Mouse (Mus musculus) cerebellum, adult 11 months (tissue): Measurements from ENCODE around the gene Rubcn.
"Not testable (repeated sequence)": the region's sequence is repeated elsewhere in the genome, so short reads cannot be mapped to it uniquely, and the experiment has no call there.

Source experiments
- DNase-seq: peaks from one replicate; pipeline ENCODE4 v3.0.0; 2022

Rubcn gene

DNA sequence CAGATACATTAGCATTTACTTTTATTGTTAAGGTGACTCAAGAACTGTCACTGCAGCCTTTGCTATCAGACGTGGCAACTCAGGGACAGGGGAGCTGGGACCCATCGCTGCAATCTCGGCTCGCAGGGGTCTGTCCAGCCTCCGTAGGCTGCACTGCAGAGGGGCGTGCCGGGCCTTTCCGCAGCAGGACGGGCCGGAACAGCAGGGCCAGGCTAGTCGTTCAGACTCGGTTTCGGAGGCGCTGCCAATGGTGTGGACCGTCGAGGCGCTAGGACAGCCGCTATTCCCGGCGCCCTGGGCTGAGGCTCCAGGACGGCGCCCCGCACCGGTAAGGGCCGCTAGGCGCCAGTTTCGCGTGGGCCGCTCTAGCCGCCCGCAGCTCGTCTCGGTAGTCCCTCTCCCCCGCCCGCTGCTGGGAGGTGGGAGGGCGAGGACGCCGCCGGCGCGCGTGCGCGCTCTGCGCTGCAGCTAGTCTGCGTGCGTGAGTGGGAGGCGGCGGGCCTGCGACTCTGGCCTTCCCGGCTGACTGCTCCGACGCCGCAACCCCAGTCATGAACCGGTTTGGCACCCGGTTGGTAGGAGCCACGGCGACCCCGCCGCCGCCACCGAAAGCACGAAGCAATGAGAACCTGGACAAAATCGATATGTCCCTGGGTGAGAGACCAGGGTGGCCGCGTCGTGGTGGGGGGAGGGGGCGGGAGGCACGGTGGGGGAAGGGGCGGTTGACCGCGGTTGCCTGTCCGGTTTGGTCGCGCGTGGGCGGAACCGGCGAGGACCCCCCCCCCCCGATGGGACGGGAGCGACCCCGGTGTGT is at the start of gene Rubcn, which contains the start of gene Fyttd1:
Gene Rubcn (minus strand): TSS at position 424 of the 814 bp plus-strand sequence.
Gene Fyttd1 (plus strand): TSS at position 158 of the 814 bp plus-strand sequence.
- peak; percentile 96 for DNase-seq

DNA sequence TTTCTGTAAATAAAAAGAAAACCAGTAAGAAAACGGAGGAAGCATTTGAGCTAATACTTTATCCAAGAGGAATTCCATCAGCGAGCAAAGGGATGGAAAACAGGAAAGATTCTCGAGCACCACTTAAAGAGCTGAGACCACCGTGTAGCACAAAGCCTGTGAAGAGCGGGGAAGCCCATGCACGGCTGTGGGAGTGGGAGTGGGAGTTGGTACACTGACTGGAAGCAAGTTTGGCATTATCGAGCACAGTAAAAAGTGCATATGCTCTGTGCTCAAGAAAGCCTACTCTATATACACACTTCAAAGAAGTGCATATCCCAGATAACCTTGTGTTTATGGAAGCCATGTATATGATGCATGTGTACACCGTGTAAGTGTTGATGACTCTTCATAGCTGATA is 49.5 kb upstream of the Rubcn start:
- no peak for DNase-seq

DNA sequence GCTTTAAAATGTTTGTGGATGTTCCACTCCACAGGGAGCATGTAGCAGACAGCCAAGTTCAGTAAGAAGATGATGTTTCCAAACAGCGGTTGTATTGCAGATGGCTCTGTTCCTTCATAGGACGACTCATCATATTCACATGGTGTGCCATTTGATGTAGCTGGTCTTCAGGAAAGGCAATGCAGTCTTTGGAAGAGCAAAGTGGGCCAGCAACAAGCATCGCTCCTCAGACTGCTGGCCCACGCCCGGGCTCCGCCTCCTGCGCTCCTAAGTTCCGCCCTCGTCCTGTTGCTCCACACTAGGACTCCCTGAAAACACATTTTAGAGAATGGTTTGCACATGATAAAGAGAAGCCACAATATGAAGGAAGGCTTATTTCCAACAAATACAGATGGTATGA is 49.1 kb upstream of the Rubcn start:
- DNase-seq, result not testable (repeated sequence)

DNA sequence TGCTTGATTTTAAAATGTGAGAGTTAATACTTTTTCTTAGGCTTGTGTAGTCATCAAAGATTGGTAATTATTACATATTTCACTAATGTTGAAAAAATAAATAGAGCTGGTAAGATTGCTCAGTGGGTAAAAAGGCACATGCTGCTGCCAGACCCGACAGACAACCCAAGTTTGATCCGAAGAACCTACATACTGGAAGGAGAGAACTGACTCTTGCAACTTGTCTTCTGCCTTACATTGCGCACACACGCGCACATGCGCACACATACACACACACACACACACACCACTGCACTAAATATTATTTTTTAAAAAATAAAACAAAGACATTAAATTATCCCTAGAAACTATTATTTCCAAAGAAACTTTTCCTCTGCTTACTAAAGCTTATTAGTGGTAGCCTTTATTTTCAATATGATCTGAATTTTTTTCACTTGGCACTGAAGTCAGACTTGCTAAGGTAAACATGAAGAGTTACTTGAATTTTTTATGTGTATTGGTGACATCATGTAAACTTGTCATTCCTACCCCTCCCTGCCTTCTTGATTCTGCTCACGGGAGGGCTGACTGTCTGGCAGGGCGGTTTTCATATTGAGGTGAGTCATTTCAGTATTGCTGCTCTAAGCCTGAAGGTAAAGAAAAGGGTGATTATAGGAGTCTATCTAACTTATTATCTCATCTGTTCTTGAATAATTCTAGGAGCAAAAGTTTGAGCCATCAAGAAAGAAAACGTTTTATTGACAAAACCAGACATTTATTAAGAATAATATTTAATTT is 37.9 kb upstream of the Rubcn start:
- no peak for DNase-seq

DNA sequence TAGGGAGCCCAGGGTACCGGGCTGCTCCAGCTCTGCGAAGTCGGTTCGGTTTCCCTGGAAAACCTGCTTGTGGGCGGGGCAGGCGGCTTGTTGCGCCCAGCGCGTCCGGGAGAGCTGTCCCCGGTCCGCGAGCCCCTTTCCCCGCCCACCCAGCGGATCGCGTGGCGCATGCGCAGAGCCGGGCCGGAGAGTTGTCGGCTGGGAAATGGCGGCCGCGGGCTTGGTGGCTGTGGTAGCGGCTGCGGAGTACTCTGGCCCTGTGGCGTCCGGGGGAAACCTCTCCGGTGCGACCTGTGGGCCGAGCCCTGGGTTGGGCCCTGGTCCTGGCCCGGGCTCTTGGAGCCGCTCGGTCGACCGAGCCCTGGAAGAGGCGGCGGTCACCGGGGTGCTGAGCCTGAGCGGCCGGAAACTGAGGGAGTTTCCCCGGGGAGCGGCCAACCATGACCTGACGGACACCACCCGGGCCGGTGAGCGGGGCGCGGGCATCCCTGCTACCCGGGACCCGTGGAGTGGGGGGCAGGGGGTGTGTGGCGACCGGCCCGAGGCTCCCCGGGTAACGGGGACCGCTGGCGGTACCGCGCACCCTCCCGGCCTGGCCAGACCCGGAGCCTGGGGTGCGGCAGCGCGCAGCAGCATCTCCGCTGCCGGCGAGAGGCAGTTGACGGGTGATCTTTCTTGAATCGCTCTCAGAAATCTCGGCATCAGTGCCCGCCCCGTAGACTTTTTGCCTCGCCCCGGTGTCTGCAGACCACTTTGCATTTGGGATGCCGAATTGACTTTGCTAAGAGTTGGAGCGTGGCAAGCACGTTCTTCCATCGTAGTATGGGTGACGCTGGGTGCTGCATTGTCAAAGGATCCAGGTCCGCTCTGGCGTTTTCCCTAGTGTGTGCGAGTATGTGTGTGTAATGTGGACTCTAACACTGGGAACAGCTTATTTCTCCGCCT is 36.6 kb upstream of the Rubcn start, which contains the start of gene Lrch3:
Gene Lrch3 (plus strand): TSS at position 164 of the 945 bp plus-strand sequence.
- DNase-seq, result peak; percentile 94

DNA sequence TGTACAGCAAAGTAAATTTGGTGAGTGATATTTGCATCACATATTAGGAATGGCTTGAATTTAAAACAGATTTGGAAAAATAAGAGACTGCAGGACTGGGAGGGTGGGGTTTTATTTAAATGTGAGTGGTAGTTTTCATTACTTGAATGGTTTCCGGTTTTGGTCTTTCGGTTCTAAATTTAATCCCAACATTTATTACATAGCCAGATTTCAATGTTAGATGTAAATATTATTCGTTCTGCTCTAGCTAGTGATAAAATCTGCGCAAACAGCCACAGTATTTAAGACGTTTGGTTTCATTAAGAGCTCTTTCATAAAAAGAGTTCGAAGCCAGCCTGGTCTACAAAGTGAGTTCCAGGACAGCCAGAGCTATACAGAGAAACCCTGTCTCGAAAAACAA is 35.6 kb upstream of the Rubcn start:
- no peak for DNase-seq

DNA sequence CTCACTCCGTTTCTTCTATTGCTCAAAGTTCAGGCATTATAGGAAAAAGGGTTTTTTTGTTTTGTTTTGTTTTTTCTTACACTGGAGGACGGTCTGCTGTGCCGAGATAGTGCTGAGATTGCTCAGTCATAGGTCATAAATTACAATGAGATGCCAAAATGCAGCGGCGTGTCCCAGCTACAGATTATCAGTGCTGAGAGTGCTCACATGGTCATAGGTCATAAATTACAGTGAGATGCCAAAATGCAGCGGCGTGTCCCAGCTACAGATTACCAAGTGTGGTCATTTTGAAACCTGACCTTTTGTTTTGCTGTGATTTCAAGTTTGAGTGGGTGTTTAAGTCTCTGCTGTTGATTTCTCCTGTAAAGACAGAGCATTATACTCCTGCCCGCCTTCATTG is 29.2 kb upstream of the Rubcn start:
- DNase-seq, result no peak

DNA sequence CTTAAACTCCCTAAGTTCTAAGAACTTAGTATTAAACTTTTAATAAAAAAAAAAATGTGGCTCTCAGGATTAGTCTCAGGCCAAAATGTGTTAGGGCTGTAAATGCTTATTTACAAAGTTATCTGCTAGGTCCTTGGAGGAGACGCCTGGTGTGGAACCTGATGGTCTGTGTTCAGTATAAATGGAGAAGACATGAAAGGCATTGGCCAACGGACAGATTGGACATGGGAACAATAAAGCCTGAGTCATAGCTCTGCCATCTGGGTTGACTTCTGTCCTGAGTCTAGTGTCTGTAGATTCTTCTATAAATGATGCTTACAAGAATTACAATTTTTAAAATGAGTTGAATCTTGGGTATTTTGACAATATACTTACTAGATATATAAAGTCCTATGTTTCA is 28.6 kb upstream of the Rubcn start:
- no peak for DNase-seq

DNA sequence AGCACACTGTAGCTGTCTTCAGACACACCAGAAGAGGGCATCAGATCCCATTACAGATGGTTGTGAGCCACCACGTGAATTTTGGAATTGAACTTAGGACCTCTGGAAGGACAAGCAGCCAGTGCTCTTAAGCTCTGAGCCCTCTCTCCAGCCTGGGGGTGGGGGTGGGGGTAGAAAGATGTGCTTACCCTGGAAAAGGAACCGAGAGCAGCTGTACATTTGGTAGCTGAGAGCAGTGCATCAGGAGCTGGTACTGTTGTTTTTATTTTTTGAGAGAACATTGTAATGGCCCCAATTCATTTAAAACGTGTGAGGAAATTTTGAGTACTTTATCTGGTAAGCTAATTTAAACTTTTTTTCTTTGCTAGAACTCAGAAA is 24.5 kb upstream of the Rubcn start:
- DNase-seq, result no peak

DNA sequence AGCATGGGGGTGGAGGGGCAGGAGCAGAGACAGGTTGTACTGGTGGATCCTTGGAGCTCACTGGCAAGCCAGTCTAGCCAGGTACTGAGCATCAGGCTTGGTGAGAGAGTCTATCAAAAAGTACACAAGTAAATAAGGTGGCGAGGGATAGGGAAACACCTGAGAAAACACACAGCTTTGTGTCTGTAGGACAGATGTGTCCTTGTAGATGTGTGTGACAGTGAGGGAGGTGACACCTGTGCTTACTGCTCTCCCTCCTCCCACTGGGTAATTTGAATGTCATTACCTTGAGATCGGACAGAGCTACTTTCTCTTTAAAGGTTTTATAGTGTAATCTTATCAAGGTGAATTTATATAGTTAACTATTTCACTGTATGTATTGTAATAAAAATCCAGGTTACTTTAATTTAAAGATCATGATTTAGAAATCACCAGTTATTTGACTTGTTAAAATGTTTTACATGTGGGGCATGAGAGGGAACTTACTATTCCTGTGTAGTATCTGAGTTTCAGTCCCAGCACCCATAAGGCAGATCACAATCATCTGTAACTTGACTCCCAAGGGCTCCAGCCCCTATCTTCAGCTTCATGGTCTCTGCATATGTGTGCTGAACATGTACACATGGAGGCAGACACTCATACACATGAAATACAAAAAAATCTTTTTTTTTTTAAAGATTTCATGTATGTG is 23.9 kb upstream of the Rubcn start:
- DNase-seq, result no peak

DNA sequence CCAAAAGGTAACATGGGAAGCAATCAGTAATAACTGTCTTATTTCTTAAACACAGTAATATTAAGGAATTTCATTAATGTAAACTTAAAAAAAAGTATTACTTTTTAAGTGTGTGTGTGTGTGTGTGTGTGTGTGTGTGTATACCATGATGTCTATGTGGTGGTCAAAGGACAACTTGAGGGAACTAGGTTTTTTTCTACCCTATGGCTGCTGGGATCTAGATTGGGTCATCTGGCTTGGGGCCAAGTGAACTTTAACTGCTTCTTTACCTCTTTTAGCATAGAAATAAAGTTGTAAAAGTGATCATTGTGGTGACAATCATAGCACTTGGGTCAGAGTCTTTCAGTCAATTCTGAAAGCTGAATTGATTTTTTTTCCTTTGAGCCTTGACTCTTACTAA is 18.6 kb upstream of the Rubcn start:
- no peak for DNase-seq

DNA sequence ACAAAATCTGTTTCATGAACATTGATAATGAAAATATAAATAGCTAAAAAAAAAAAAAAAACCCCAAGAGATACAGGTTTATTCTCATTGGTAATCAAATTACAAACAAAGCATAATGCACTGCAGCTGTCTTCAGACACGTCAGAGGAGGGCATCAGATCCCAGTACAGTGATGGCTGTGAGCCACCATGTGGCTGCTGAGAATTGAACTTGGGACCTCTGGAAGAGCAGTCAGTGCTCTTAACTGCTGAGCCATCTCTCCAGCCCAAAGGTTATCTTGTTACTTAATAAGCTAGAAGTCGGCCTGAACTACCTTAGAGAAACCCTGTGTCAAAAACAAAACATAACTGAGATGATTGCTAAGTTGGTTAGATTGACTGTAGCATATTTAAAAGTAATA is 12.3 kb upstream of the Rubcn start:
- DNase-seq, result no peak

DNA sequence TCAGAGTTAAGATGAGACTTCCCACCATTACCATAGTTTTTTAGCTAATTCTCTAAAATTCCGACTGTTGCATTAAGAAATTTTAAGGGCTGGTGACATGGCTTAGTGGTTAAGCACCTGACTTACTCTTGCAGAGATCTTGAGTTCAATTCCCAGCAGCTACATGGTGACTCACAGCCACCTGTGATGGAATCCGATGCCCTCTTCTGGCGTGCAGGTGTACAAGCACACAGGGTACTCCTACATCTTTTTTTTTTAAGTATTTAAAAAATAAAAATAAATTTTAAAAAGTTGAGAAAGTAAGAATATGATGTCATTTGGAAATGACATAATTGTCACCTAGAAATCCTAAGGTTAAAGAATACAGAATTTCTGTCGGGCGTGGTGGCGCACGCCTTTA is 10.4 kb upstream of the Rubcn start:
- no peak for DNase-seq

DNA sequence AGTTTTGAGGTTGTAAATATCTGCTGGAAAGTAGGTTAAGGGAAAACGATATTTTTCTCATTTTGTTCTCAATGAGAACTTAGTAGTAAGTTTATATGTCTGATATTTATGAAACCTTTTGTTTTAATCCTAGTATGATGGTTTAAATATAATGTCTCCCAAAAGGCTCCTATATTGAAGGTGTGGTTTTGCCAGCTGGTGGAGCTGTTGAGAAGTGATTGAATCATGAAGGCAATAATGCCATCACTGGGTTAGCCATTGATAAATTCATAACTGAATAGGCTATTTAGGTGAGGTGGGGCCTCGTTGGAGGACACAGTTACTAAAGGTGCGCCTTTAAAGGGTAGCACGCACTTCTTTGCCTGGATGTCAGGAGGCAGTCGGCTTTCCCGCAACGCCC is 4.0 kb upstream of the Rubcn start:
- no peak for DNase-seq

DNA sequence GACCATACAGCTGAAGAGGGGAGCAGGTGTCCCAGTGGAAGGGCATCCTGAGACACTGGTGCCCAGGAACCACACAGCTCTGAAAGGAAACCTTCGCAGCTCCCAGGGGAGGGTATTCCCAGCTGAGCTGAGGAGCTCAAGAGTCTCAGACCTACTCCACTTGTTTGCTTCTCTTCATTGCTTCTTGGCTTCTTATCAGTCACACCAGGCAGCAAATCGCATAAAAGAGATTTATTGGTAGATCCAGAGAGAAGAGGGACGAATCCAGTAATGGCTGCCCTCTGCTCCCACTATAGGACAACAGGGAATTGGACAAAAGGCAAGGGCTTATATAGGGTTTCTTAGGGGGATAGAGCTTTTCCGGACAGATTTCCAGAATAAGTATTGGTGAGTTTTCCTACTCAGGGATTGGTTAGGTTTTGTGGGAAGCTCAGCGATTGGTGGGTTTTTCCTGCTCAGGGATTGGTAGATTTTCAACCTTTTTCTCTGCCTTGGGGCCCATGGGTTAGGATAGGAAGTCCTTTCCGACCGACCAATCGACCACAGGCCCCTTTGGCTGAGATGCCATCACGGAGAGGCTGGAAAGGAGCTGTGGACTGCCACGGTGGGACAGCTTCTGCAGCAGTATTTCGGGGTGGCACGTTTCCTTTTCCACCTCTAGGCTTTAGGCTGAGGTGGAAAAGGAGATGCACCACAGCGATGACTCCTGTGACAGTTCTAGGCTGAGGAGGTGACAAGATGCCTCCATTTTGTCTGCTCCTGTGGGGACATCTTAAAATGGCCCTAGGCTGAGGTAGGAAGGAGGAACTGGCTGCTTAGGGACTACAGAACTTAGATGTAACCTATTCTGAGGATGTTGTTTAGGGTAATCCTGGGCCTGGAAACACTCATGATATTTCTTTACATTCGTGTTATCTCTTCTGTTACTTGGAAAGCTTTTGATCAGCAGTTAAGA is 1.7 kb upstream of the Rubcn start:
- DNase-seq, result no peak

DNA sequence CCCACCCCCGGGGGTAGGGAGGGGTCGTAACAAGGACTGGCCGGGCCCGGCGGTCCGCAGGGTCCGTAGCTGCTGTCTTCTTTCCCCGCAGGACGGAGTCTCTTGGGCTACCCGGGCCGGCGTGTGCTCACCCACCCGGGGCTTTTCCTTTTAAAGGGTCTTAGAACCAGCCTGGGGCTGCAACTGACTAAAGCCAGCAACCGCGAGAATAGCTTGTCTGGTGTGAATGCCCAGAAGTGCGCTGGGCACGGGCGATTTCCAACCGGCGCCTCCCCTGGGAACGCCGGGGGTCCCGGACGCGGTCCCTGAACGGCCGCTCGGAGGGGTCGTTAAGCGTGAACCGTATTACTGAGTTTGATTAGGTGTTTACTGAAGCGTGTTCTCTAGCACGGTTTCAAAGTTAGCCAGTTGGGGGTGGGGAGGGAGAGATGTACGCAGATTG is 612 bp upstream of the Rubcn start:
- DNase-seq, result peak; percentile 31

DNA sequence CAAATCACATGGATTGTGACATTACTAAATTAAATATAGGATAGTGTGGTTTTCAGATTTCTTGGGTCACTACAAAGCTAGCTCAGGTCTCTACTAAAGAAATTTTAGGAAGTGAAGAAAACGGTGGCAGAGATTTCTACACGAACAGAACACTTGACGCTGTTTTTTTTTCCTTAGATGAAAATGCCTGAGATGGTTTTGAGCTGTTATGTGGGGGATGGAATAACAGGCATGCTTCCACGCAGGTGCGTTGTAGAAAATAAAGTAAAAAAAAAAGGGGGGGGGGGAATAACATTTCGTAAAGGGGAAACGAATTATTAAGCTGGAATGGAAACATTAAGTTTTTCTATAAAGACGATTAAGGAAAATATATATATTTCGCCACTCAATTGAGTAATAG is 735 bp downstream of the Rubcn start:
- DNase-seq, result no peak

DNA sequence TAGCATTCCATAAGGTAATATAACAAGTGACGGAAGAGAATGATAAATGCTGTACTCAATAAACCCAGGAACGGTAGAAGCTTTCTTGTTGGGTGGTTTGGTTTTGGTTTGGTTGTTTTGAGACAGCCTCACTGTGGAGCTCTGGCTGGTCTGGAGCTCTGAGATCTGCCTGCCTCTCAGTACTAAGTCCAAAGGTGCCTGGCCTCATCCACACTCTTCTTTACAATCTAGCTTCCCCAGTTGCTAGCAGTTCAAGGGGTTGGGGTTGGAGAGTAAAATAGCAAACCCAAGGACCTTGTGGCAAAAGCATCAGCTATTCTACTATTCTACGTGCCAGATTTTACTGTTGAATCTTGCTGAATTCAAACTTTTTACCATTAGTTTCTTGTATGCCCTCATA is 1.7 kb downstream of the Rubcn start:
- no peak for DNase-seq

DNA sequence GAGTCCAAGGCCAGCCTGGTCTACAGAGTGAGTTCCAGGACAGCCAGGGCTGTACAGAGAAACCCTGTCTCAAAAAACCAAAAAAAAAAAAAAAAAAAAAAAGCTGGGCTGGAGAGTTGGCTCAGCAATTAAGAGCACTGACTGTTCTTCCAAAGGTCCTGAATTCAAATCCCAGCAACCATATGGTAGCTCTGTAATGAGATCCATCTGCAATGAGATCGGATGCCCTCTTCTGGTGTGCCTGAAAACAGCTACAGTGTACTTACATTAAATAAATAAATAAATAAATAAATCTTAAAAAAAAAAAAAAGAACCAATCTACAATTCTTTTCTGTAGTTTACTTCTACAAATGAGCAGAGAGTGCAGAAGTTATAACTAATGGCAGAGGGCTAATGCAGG is 2.3 kb downstream of the Rubcn start:
- DNase-seq, result not testable (repeated sequence)

DNA sequence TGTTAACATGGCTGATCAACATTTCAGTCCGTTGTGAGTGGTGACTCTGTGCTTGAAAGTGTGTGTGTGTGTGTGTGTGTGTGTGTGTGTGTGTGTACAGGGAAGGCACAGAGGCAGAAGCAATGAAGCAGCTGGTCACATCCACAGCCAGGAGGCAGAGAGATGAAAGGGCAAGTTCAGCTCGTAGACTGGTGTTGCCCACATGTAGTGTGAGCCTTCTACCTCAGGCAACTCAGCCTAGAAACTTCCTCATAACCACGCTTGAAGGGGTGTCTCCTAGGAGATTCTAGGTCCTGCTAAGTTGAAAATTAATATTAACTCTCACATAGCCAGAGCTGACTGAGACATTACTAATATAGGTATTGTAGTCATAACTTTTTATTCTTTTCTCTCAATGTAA is 4.2 kb downstream of the Rubcn start:
- DNase-seq, result no peak

DNA sequence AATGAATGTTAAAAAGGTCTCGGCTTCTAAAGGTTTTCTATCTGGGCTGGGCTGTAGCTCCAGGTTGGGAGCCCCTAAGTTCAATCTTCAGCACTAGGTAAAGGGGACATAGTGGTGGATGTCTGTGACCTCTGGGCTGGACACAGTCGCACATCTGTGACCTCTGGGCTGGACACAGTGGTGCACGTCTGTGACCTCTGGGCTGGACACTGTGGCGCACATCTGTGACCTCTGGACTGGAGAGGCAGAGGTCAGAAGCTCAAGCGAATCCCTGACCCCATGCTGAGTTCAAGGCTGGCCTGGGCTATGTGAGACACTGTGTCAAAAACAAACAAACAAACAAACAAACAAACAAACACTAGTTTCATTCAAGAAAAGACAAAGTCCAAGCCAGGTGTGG is 7.3 kb downstream of the Rubcn start:
- DNase-seq, result no peak
